Mouse (Mus musculus): ENCODE measurements around the gene Kat8.

GRCm38 (mm10) chr7:127912938-127913337 lies 622 bp downstream of the Kat8 start:
- TF ChIP-seq CTCF (IDR thresholded peaks at IDR 0.05; ENCODE audit: control insufficient read depth, insufficient read depth, low read length) (no peak), POLR2A (IDR thresholded peaks at IDR 0.05; ENCODE audit: borderline replicate concordance, control insufficient read depth, low read depth, low read length) (no peak)
